Mouse (Mus musculus) retina, postnatal 7 days (tissue): ENCODE measurements at regions not wholly inside any gene's neighbourhood (a gene's known extent, or its start where the extent isn't known, plus 50 kb on each side); places are given as distances from the start of the nearest gene placed in this dataset.

Experiments used
- DNase-seq: peaks from one replicate; pipeline ENCODE4 v3.0.0-alpha.2; 2012; ENCODE audit warnings: low read depth, low spot score

DNA sequence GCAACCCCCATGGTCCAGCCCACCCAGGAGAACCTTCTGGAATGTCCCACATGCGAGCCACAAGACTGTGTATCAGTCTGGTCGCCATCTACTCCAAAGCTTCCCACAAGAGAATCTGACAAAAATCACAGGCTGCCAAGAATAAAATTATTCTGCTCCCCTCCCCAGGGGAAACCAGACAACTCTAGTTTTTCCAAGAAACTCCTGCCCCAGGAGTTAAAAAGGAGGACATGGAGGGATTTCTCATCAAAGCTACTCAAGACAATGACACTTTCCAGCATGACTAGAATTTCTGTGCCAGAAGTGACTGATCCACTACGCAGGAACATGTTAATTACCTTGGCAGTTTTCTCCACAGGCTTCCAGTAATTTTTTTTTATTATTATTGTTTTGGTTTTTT lies 98.4 kb downstream of the Psmg1 start:
- no peak for DNase-seq

DNA sequence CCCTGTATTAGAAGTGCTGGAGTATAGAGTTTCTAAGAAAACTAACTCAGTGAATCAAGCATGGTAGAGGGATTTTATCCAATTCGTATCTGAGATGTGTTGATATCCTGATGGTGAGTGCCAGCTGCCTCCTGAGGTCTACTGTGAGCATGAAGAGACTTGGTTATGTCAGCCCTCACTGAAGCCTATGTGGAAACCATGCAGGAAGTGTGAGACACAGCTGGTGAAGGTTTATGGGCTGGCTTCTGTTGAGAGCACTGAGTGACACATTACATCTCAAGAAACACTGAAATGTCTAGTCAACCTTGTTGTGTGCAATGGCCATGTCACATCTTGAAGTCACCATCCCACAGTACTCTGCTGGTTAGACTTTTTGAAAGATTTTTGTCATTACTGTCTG lies 104.6 kb downstream of the Psmg1 start:
- DNase-seq: no peak

DNA sequence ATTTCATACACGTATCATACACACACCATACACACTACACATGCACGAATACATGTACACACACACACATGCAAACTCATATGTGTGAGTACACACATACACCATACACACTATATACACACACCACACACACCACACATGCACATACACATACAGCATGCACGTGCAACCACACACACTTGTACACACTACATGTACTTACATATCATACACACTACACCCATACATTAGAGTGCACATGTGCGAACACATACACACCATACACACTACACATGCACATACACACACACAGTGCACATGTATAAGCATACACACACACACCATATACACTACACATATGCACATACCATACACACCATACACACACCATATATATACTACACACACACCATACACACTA lies 117.5 kb downstream of the Psmg1 start:
- DNase-seq: no peak

DNA sequence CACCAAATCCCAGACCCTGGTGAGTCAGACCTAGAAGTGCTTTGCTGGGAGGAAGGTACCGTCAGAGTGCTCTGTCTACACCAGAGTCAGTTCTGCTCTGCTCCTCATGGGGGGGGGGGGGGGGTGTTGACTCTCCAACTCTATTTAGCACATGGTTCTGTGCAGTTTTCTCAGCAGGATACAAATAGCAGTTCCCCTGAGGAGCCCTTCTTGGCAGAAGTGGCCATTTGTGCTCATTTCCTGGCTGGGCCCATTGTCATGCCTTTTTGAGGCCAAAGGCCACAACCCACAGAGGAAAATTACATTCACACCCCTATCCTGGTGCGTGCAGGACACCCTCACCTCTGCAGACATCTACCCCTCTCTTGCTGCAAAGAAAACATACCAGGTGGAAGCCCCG lies 118.3 kb downstream of the Psmg1 start:
- DNase-seq: no peak

DNA sequence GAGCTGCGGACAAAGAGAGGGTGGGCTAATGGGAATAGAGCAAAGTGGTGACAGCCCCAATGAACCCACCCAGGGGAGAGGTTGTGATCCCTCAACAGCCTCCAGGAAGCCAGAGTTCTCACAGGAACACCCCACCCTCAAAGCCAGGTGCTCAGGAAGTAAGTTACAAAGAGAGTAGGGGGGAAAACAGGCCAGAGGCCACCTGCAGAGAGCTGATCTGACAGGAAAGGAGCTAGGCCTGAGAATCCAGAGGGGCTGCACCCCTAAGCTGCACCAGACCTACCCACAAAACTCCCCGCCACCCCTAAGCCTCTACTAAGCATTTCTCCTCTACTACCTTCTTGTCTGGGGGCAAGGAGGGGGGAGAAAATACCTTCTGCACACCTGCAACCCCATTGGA lies 120.5 kb downstream of the Psmg1 start:
- no peak for DNase-seq

DNA sequence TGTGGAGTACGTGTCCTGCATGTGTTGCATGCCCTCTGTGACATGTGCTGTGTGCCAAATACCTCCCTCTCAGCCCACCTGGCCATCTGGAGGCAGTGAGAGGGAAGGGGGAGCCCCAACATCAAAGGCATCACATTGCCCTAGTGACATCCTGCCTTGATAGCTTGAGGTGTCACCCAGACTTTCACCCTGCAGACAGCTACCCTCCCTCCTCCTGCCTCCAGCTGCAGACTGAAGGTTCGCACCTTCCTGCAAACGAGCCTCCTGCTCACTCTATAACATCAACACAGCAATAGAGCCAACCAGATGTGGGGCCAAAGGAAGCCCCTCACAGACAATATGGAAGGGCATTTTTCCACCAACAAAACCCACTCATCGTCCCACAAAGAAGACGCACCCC lies 121.3 kb downstream of the Psmg1 start:
- DNase-seq: no peak

DNA sequence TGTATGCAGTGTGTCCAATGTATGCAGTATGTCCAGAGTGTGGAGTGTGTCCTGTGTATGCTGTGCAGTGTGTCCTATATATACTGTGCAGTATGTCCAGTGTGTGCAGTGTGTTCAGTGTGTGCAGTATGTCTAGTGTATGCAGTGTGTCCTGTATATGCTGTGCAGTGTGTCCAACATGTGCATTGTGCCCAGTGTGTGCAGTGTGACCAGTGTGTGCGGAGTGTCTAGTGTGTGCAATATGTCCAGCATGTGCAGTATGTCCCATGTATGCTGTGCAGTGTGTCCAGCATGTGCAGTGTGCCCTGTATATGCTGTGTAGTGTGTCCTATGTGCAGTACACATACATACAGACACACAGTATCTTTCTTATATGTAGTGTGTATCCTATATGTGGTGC lies 121.9 kb downstream of the Psmg1 start:
- no peak for DNase-seq

DNA sequence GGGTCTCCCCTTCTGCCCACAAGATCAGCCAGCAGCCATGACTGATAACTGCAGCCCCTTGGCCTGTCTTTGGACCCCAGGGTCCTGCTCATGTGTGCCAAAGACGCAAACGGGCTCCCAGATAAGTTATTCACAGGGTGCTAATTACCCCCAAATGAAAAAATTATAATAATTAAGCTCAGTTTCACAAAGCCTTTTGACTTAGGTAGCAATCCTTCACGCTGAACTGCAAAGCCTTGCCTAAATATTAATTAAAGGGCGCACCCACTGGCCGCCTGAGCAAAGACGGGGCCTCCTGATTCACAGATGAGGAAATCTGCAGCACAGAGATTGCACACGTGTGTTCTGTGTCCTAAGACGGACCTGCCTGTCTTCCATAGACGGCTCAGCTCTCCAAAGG lies 123.2 kb downstream of the Psmg1 start:
- DNase-seq: no peak

DNA sequence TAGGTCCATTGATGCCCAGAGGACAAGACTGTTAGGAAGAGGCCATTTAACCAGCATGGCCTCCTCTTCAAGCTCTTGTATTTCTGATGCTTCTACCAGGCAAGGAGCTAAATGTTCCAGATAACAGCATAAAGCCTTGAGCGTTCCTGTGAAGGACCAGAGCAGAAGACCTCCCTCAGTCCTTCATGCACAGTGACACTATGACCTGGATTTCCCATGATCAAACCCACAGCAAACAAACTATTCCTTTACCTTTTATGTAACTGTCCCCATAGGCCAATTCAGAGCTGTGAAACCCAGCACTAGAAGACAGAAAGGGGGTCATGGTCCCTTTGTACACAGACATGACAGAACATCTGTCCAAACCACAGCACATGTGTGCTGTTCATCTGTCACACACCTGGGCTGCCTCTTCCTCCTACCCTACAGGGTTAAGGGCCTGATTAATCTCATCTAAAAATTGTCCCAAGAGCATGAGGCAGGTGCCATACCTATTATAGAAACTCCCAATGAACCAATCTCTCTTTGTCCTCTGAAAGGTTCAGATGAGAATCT lies 123.8 kb downstream of the Psmg1 start:
- DNase-seq: no peak

DNA sequence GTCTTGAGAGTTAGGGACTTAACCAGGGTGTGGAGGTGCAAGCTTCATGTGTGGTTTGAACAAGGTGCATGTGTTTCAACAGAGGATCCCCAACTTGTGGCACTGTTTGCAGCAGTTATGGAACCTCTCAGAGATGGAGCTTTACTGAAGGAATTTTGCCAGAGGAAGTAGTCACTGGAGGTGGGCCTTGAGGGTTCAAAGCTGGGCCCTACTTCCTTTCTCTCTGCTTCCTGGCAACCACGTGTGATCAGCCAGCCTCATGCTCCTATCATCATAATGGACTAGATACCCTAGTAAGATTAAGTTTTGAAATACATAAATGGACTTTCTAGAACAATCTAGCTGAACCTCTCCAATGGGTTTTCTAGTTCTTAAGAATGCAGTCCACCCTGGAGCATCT lies 125.2 kb downstream of the Psmg1 start:
- no peak for DNase-seq

DNA sequence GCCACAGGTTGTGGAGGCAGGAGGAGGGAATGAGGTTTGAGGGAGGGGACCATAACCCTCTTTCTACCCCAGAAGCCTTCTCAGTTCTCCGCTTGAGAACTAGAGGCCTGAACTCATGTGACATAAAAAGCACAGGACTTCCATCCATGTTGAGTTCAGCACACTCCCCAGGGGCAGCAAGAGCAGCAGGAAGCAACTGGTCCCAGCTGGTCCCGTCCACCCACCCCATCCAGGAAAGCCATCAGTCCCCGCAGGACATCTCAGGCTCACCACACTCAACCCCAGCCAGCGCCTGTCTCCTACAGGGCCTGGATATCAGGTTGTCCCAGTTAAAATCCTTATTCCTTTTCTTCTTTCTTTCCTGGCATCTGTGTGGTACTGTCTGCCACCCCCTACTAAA lies 126.1 kb downstream of the Psmg1 start:
- DNase-seq: no peak

DNA sequence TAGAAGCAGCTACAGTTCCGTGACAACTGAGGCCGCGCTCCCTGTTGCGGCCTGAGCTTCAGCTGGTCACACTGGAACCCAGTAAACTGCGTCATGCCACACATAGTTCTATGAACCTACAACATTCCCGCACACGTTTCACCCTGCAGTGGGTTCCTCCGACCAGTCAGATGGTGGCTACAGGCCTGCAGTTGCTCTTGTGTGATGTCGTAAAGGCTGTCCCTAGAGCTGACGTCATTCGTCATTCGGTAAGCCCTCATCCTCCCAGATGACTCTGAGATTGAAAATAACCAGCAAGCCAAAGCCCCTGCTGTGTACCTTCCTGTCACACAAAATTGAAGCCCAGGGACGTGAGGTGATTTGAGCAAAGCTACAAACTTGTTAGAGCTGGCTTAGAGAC lies 126.7 kb downstream of the Psmg1 start:
- no peak for DNase-seq

DNA sequence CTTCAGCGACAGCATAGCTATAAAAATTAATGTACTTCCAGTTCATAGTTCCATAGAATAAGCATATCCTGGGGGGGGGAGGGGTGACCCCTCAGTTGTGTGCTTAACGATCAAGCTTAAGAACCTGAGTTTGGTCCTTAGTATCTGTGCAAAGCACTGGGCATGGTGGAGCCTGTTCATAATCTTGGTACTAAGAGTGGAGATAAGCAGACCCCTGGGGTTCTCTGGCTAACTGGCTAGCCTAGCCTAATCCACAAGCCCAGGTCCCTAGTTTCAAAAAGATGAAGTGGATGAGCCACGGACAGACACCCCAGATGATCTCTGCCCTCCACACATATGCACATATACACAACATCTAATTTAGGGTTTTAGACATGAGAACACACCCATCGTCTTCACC lies 127.2 kb downstream of the Psmg1 start:
- no peak for DNase-seq

DNA sequence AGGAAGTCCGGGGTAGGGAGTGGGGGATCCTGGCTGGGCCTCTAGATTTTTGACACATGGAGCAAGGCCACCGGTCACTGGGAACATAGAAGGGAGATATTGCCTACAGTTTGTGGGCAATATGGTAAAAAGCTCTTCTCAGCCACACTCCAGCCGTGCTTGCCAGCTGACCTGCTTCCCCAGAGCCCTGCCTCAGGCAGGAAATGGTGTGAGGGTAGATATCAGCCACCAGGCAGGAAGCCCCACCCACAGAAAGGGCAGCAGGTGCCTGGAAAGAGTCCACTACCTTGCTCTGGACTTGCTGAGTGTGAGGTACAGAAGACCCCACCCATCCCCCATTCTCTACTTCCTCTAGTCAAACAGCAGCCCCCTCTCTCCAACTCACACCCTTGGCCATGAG lies 128.1 kb downstream of the Psmg1 start:
- DNase-seq: no peak

DNA sequence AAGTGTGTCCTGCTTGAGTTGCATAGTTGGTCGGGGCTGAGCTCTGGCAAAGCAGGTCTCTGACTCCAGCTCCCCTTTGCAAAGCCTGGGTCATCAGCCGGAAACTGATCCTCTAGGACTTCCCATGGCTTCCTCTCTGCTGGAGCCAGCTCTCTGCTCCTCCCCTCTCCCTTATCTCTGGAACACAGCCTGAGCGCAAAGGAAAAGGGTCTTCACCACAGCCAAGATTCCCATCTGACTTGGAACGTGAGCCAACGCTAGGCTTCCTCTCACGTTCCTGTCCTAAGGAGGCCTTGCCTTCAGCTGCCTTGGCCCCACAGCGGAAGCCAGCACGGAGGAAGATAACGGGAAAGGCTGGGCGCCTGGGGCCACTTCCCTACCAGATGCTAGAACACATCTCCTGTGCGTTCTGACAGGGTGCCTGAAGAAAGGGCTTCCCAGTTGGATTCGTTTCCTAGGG lies 129.5 kb downstream of the Psmg1 start:
- DNase-seq: no peak

DNA sequence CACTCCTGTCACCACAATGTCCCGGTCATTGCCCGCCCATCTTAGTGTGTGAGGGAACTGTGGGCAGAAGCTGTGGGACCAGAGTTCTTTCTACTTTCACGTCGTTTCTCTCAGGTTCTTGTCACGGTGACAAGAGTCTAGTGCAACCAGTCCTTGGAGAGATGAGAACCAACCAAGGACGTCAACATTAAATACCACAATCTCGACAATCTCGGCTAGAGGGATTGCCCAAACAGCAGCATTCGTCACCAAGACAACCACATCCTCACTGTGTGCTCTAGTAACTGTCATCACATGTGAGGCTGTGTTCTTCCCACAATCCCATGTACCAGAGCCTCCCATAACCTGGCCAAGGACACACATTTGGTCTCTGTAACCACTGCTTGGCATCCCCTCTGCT lies 129.9 kb downstream of the Psmg1 start:
- DNase-seq: no peak

DNA sequence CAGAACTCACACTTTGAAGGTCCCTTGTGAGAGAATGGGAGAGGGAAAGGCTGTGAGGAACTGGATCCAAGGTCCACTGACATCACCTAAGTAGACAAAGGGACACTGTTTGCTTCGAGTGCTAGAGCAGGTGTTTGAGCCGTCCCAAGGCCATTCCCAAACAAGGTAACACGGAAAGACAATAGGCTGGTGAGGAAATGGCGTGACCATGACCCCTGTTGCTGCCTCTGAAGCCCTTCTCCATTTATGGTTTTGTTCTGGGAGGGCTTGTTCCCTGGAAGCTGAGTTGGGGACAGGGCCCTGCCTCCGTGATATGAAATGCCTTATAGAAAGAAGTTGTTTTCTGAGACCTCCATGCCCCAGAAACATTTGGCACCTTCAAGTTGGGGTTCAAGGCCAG lies 130.6 kb downstream of the Psmg1 start:
- no peak for DNase-seq

DNA sequence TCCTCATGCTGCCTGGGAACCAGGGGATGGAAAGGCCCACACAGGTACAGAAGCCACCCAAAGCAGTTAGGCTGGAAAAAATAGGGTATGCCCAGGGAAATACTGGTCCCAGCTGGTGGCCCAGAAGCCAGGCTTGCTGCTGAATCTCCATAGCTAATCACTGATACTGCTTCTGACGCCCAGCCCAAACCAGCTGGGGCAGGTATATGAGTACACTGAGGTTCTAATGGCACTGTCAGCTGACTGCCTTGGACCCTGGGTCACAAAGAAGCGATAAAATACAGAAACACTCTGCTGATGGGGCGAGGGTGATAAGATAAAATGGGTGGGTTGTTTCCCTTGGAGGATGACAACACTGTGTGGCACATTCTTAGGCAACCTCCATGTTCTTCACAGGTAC lies 133.4 kb downstream of the Psmg1 start:
- DNase-seq: no peak

DNA sequence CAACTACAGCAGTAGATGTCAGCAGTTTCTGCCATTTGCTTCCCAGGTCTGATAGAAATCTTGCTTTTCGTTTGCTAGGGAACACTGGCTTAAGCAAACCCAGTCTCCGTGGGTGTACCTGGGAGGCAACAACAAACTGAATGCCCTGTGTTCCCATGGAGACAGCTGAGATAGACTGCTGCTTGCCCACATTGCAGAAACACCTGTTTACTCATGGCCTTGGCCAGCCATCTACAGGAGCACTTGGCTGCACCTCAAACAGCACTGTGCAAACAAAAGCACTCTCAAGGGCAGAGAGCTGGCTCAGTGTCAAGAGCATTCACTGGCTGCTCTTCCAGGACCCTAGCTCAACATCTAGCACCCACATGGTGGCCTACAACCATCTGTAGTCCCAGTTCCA lies 135.5 kb downstream of the Psmg1 start:
- no peak for DNase-seq

DNA sequence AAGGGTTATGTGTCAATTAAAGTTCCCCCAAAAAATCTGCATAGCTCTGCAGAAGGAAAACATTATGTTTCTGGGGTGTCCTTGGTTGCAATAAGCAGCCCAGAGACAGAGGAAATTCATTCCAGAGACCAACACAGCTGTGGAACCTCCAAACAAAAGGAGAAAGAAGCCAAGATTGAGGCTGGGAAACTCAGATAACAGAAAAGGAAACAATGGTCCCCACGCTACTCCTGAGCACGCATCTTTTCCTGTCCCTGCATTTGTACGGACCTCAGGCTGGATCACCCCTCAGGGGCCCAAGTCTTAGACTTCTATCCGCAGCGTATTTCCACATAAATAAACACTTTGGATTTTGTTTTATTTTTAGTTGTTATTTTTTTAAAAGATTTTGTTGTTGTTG lies 138.9 kb downstream of the Psmg1 start:
- DNase-seq: no peak

DNA sequence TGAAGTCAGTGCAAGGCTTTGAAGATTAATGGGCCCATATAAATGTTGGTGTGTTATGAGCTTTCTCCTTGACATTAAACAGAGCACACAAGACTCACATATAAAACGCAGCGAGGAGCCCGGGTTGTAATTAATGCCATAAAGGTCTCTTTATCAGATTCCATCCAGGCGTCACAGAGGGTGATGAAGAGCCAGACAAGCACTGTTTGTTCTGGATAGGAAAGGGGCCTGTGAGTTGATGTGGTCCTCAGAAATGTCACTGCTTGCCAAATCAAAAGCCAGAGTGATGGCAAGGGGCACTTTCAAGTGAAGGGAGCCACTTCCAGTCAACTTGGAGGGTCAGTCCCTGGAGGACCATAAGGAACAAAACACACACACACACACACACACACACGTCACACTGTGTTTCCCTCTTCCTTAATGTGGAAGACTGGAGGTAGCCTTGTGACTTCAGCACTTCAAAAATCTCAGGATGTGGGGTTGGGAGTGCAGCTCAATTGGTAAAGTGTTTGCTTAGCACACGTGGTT lies 142.1 kb downstream of the Psmg1 start:
- no peak for DNase-seq

DNA sequence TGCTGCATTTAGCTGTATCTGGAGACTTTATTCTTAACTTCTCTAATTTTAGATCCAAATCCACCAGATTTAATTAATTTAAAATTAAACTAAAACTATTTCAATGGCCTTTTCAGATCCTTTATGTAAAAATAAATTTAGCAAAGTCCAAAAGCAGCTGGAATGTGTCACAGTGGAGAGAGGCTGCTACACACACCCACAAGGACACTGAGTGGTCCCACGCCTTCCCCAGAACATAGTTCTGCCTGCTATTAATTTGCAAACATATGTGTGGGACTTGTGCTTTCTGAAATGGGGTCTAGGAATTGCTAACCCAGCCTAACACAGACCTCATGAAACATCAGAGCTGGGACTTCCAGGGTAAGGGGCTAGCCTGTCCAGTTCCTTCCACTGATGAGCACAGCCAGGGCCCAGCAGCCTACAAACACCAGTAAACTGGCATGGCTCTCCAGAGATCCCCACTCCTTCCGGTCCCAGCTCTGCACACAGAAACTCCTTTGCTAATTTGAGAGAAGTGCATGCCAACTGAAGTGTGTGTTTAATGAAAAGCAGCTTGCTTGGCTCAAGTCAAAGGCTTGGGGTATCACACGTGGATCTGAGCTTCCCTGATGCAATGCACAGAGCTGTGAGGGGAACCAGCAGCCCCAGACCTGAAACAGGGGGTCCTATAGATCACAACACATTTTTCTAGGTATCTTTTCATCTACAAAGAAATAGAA lies 142.8 kb downstream of the Psmg1 start:
- DNase-seq: no peak

DNA sequence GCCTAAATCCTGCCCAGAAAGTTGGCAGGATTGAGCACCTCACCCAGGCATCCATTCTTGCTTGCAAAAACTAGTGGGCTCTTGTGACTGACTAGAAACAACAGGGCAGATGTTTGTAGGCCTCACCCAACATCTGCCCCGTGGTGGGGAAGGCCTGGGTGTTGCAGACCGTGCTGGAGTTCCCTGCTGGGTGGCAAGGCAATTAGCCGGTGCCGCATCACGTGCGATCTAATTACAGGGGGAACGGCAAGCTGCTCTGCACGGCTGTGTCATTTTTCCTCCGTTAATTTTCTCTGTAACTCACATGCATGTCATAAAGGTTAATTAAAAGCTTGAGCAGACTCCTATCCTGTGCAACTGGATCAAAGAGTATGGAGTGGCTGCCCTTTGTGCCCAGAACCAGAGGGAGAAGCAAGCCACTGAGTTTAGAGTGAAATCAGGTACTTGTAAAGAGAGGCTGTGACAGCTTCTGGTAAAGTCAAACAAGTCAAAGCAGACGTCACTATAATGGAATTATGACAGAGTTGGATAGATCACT lies 143.5 kb downstream of the Ets2 start:
- no peak for DNase-seq
